Mouse (Mus musculus): Measurements from ENCODE around the gene Fmo5.

DNA sequence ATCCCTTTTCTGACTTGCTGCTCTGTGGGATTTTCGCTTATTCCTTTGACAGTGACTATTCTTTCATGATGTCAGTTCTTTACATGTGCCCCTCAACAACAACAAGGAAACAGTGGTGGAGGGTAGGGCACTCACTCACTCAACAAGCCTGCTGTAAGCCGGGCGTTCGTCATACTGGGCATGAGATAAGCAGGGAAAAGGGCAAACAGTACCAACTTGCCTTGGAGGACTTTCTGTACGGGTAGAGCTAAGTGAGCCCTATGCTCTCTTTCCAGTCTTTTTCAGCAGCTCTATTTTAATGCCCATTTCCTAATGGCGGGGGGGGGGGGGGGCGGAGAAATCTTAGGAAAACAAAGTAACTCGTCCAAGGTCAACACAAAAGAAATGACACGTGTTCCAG, 13.4 kb downstream of the Fmo5 start:
- TF ChIP-seq KAT2A (IDR thresholded peaks at IDR 0.05; ENCODE audit: insufficient replicate concordance, low read length) (no peak), TCF12 (IDR thresholded peaks at IDR 0.05; ENCODE audit: low read depth, low read length) (no peak), ZC3H11A (IDR thresholded peaks at IDR 0.05; ENCODE audit: low read depth, low read length) (no peak)
